Mouse (Mus musculus) lung, adult 2 months (tissue): ENCODE measurements around the gene Ost4. TPM values are rescaled to one million over a fixed set of nuclear protein-coding genes. Genes with fewer than 3 reads are reported as not detected.

ENCODE experiments used
- DNase-seq: peaks from one replicate; pipeline ENCODE4 v3.0.0; 2022
- H3K4me1 ChIP-seq: fragments of 200-500 bp; 2 replicates; pipeline ENCODE4 v1.6.1; 2011; ENCODE audit warnings: low read length; ENCODE audit not compliant: control insufficient read depth, insufficient read depth
- H3K4me3 ChIP-seq: fragments of 200-500 bp; replicated peaks from 2 replicates; pipeline ENCODE3; 2011; ENCODE audit warnings: low read depth, mild to moderate bottlenecking, control low read depth, low read length; ENCODE audit errors: extremely low read depth
- CTCF ChIP-seq: fragments of 200-500 bp; IDR thresholded peaks from 2 replicates; pipeline ENCODE4 v1.5.1; 2011; ENCODE audit warnings: mild to moderate bottlenecking, low read length, control low read depth; ENCODE audit not compliant: insufficient read depth
- POLR2A ChIP-seq: fragments of 200-500 bp; IDR thresholded peaks from 2 replicates; pipeline ENCODE4 v1.6.1; 2011; ENCODE audit warnings: low read depth, mild to moderate bottlenecking, control low read depth, low read length, borderline replicate concordance; ENCODE audit errors: extremely low read depth
- WGBS: fragments of 180-500 bp; shearing (Covaris S2); methylation state at CpG from one replicate; pipeline ENCODE4 v1.1.7; 2018; 5-methylcytosine and 5-hydroxymethylcytosine counted together
- polyA plus RNA-seq: library from polyadenylated mRNA; depleted of rRNA; stranded (reverse); fragments of >200 nt; gene quantifications from 2 replicates; pipeline ENCODE4 v1.2.3, GENCODE M21; 2012

The Ost4 gene
- polyA plus RNA-seq, 1 experiment, result 230 TPM

GRCm38 (mm10) chr5:30926073-30926472 is 18.5 kb upstream of the Ost4 start:
- TF ChIP-seq CTCF (no peak), POLR2A (no peak)
- H3K4me3 ChIP-seq, result no peak overlapping the region
- DNase-seq, result no peak
- peaks cover 3% of the 10 kb centered on the region for H3K4me1 ChIP-seq
- WGBS, result 76% methylated on average over 2 of the region's 2 CpGs

GRCm38 (mm10) chr5:30925217-30925616 is 17.6 kb upstream of the Ost4 start:
- peak; percentile 25 for DNase-seq
- H3K4me1 ChIP-seq, result peaks cover 3% of the 10 kb centered on the region
- TF ChIP-seq POLR2A (no peak), CTCF (no peak)
- WGBS, result 72% methylated on average over 5 of the region's 5 CpGs
- no peak overlapping the region for H3K4me3 ChIP-seq

- no peak overlapping the region for H3K4me3 ChIP-seq
- WGBS, result 80% methylated on average over 8 of the region's 8 CpGs
- H3K4me1 ChIP-seq, result peaks cover 3% of the 10 kb centered on the region
- TF ChIP-seq CTCF (no peak), POLR2A (no peak)
- no peak for DNase-seq
These were observed 17.0 kb upstream of the Ost4 start for GRCm38 (mm10) chr5:30924614-30925013.

GRCm38 (mm10) chr5:30923119-30923518 is 15.5 kb upstream of the Ost4 start:
- no peak for DNase-seq
- no peak overlapping the region for H3K4me3 ChIP-seq
- H3K4me1 ChIP-seq, result peaks cover 3% of the 10 kb centered on the region
- TF ChIP-seq CTCF, result no peak
- TF ChIP-seq POLR2A, result no peak
- WGBS, result 67% methylated on average over 6 of the region's 6 CpGs

- WGBS, result 41% methylated on average over 10 of the region's 10 CpGs
- peak; percentile 32 for DNase-seq
- H3K4me3 ChIP-seq, result no peak overlapping the region
- H3K4me1 ChIP-seq, result peaks cover 3% of the 10 kb centered on the region
- no peak for TF ChIP-seq POLR2A
- no peak for TF ChIP-seq CTCF
These were observed 15.0 kb upstream of the Ost4 start for GRCm38 (mm10) chr5:30922581-30923041.

GRCm38 (mm10) chr5:30921256-30922033 is 13.9 kb upstream of the Ost4 start, which contains the start of gene Khk:
Gene Khk, plus strand, starts transcription at chr5:30921431.
- WGBS, result 1% methylated on average over 40 of the region's 40 CpGs
- TF ChIP-seq CTCF, result peak; percentile 64
- peak; percentile 73; the same call in 1 of the 2 replicates for TF ChIP-seq POLR2A
- Histone ChIP-seq H3K4me3 (peak within 1 kb of the TSS; percentile 91), H3K4me1 (peaks cover 8% of the 10 kb centered on the region)
- DNase-seq, result peak; percentile 90

- TF ChIP-seq POLR2A, result peak; percentile 15; the same call in 1 of the 2 replicates
- no peak for TF ChIP-seq CTCF
- peak; percentile 49 for DNase-seq
- Histone ChIP-seq H3K4me1 (peaks cover 13% of the 10 kb centered on the region), H3K4me3 (peak overlapping the region; percentile 19)
- WGBS, result 56% methylated on average over 19 of the region's 19 CpGs
These were observed 13.0 kb upstream of the Ost4 start for GRCm38 (mm10) chr5:30920621-30921020.

- no peak for DNase-seq
- TF ChIP-seq CTCF (no peak), POLR2A (no peak)
- H3K4me1 ChIP-seq, result peaks cover 19% of the 10 kb centered on the region
- 68% methylated on average over 11 of the region's 11 CpGs for WGBS
- no peak overlapping the region for H3K4me3 ChIP-seq
These were observed 12.4 kb upstream of the Ost4 start for GRCm38 (mm10) chr5:30919831-30920614.

- TF ChIP-seq CTCF (no peak), POLR2A (no peak)
- Histone ChIP-seq H3K4me1 (peaks cover 24% of the 10 kb centered on the region), H3K4me3 (no peak overlapping the region)
- no peak for DNase-seq
- WGBS, result 91% methylated on average over 8 of the region's 8 CpGs
These were observed 11.1 kb upstream of the Ost4 start for GRCm38 (mm10) chr5:30918691-30919090.
